Mouse (Mus musculus) MEL (cell line): ENCODE data around the gene Aadacl2.

Experiments used
- CHD1 ChIP-seq: IDR thresholded peaks from 2 replicates; pipeline ENCODE4 v1.6.1; 2012; ENCODE audit warnings: low read depth, mild to moderate bottlenecking, inconsistent platforms, low read length, improper control_type of control experiment
- CTCF ChIP-seq, 3 experiments: IDR thresholded peaks in 2 of 3; conservative IDR thresholded peaks in 1 of 3; 2 replicates each; pipeline ENCODE4 v1.5.1; 2011 to 2012; ENCODE audit warnings: low read length in 3 of 3, low read depth in 2 of 3, mild to moderate bottlenecking in 2 of 3, improper control_type of control experiment in 1 of 3, inconsistent platforms in 1 of 3, mixed read lengths in 1 of 3, moderate library complexity in 1 of 3; ENCODE audit not compliant: control insufficient read depth in 1 of 3, insufficient read depth in 1 of 3, poor library complexity in 1 of 3, severe bottlenecking in 1 of 3

DNA sequence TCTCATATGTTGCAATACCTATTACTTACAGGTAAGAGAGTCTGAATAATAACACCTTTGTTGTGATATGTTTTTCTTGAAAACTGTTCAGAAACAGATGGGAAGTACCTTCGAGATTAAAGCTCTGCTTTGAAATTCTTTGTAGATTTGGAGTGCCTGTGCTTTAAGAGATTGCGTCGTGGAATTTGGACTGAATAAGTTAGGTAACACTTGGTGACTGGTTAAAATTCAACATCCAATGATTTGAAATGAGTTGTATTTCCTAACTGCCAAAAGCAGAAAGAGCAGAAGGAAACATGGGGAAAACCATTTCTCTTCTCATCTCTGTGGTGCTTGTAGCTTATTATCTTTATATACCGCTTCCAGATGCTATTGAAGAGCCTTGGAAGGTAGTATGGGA, 25.0 kb downstream of the Aadacl2 start:
- no peak for TF ChIP-seq CHD1
- TF ChIP-seq CTCF (IDR thresholded peaks at IDR 0.05 in 2 of 3, conservative IDR thresholded peaks at IDR 0.05 in 1 of 3; ENCODE audit: control insufficient read depth in 1 of 3, insufficient read depth in 1 of 3, low read depth in 2 of 3, low read length in 3 of 3, poor library complexity in 1 of 3, severe bottlenecking in 1 of 3), result no peak
